ENCODE assay signal across 9 mouse cellular contexts in genomic region chr6:72671129-72671528, GRCm38 (mm10). TPM values are rescaled to one million over a fixed set of nuclear protein-coding genes. Genes with fewer than 3 reads are reported as not detected.
A peak's percentile ranks its signal among the peaks of the same experiment; 100 is the strongest.
DNase-seq lines count a peak whose midpoint lies in the region; ATAC-seq lines count a peak whose summit lies in the region.
"Had no signal": no experiment of that assay in that cellular context is flagged by ENCODE, and none has a peak within 500 bp of the region (broad histone marks: within the 10 kb centered on the region; RNA-seq: fewer than 3 reads in every experiment).

No protein-coding gene starts in this region.

- no peak for ATAC-seq in cerebellum, adult (ENCODE audit: insufficient number of reproducible peaks, low FRiP score, low TSS enrichment)

- intact Hi-C loops in heart, postnatal 25 days (cut with DNase I) = loop anchor here (2.0 to 5.0 kb wide), 2 partner anchors 34 to 118 kb away; partner anchors contain the start of gene Tcf7l1
- intact Hi-C loops in heart, postnatal 36 days (cut with DNase I) = loop anchor here (1.0 kb wide), 1 partner anchor 118 kb away; the partner anchor contains the start of gene Tcf7l1

- peak; percentile 67 to 78 for DNase-seq in heart, adult 18-20 months
- no peak for DNase-seq in heart, postnatal 25 days (ENCODE audit: low spot score)
- DNase-seq in lung, postnatal 36 days = peak; percentile 42
- DNase-seq in lung, postnatal 10 days = no peak
- DNase-seq in heart, postnatal 36 days = peak; percentile 50 to 51
- DNase-seq in cerebellum, adult 9-10 months = no peak
- DNase-seq: lung, adult 18-20 months; retina, postnatal 1 day had no signal

RNA-seq across cellular contexts. Expression of gene Tgoln1, which starts 54.3 kb away (rescaled TPM):
- total RNA-seq in heart, adult 18-20 months (2021) = 10 to 100 TPM; 61.4 to 72.6 TPM
- total RNA-seq in heart, postnatal 25 days (2021) = 10 to 100 TPM; 46.3 to 50.5 TPM
- total RNA-seq in heart, postnatal 36 days (2021) = 10 to 100 TPM; 56.9 to 61.9 TPM

Comparison
In these comparisons a context has a peak if more than half of its experiments do, and no peak if none do; other contexts are left out.
1. DNase-seq: peak in heart, adult 18-20 months (2 of 2), lung, postnatal 36 days (single experiment) and heart, postnatal 36 days (2 of 2); none in heart, postnatal 25 days (single experiment), lung, postnatal 10 days (single experiment) and cerebellum, adult 9-10 months (single experiment).